Mouse (Mus musculus): ENCODE measurements at regions not wholly inside any gene's neighbourhood (a gene's known extent, or its start where the extent isn't known, plus 50 kb on each side); places are given as distances from the start of the nearest gene placed in this dataset.
A peak's percentile ranks its signal among the peaks of the same experiment; 100 is the strongest.

- no peaks in the 10 kb centered on the region for H3K27me3 ChIP-seq (ENCODE audit: control insufficient read depth, insufficient read depth, low read length)
- ATAC-seq (ENCODE audit: low FRiP score, low read depth) (no peak), DNase-seq (ENCODE audit: low spot score) (no peak)
- H3K4me3 ChIP-seq (replicated peaks; ENCODE audit: low read length) = no peak overlapping the region
- no peaks in the 10 kb centered on the region for H3K36me3 ChIP-seq (ENCODE audit: control insufficient read depth, insufficient read depth, low read length)
- H3K27ac ChIP-seq (replicated peaks; ENCODE audit: low read depth, low read length) = no peak overlapping the region
- no peak for TF ChIP-seq POLR2A (IDR thresholded peaks at IDR 0.05; ENCODE audit: borderline replicate concordance, extremely low read depth, insufficient read depth, insufficient read length)
- H3K9me3 ChIP-seq (ENCODE audit: control insufficient read depth, low read length) = no peaks in the 10 kb centered on the region
- no peak overlapping the region for H3K9ac ChIP-seq (ENCODE audit: low read depth, low read length, severe bottlenecking)
- H3K4me1 ChIP-seq (ENCODE audit: control insufficient read depth, insufficient read depth, low read length) = no peaks in the 10 kb centered on the region
- WGBS = 83% methylated on average over 19 of the region's 19 CpGs
- H3K4me2 ChIP-seq (replicated peaks; ENCODE audit: low read depth, low read length, severe bottlenecking) = no peak overlapping the region
Measured at GRCm38 (mm10) chr7:133223948-133224652, 99.9 kb upstream of the Ctbp2 start.

- H3K9ac ChIP-seq (ENCODE audit: low read depth, low read length, severe bottlenecking) = no peak overlapping the region
- TF ChIP-seq POLR2A (IDR thresholded peaks at IDR 0.05; ENCODE audit: borderline replicate concordance, extremely low read depth, insufficient read depth, insufficient read length) = no peak
- WGBS = 67% methylated on average over 4 of the region's 4 CpGs
- H3K4me2 ChIP-seq (replicated peaks; ENCODE audit: low read depth, low read length, severe bottlenecking) = no peak overlapping the region
- ATAC-seq (ENCODE audit: low FRiP score, low read depth) (no peak), DNase-seq (ENCODE audit: low spot score) (no peak)
- no peaks in the 10 kb centered on the region for H3K9me3 ChIP-seq (ENCODE audit: control insufficient read depth, low read length)
- H3K27ac ChIP-seq (replicated peaks; ENCODE audit: low read depth, low read length) = no peak overlapping the region
- H3K27me3 ChIP-seq (ENCODE audit: control insufficient read depth, insufficient read depth, low read length) = no peaks in the 10 kb centered on the region
- no peak overlapping the region for H3K4me3 ChIP-seq (replicated peaks; ENCODE audit: low read length)
- no peaks in the 10 kb centered on the region for H3K4me1 ChIP-seq (ENCODE audit: control insufficient read depth, insufficient read depth, low read length)
- H3K36me3 ChIP-seq (ENCODE audit: control insufficient read depth, insufficient read depth, low read length) = no peaks in the 10 kb centered on the region
Measured at GRCm38 (mm10) chr7:133212328-133212727, 88.2 kb upstream of the Ctbp2 start.

GRCm38 (mm10) chr7:133205704-133206103 lies 81.5 kb upstream of the Ctbp2 start:
- Histone ChIP-seq H3K27me3 (ENCODE audit: control insufficient read depth, insufficient read depth, low read length) (peaks cover 11% of the 10 kb centered on the region), H3K9ac (ENCODE audit: low read depth, low read length, severe bottlenecking) (no peak overlapping the region), H3K9me3 (ENCODE audit: control insufficient read depth, low read length) (no peaks in the 10 kb centered on the region), H3K4me3 (replicated peaks; ENCODE audit: low read length) (no peak overlapping the region), H3K36me3 (ENCODE audit: control insufficient read depth, insufficient read depth, low read length) (no peaks in the 10 kb centered on the region), H3K27ac (replicated peaks; ENCODE audit: low read depth, low read length) (no peak overlapping the region), H3K4me2 (replicated peaks; ENCODE audit: low read depth, low read length, severe bottlenecking) (no peak overlapping the region), H3K4me1 (ENCODE audit: control insufficient read depth, insufficient read depth, low read length) (peaks cover 6% of the 10 kb centered on the region; the same call in 1 of the 2 replicates)
- 14% methylated on average over 7 of the region's 7 CpGs for WGBS
- peak; percentile 7 for DNase-seq (ENCODE audit: low spot score)
- ATAC-seq (ENCODE audit: low FRiP score, low read depth) = no peak
- no peak for TF ChIP-seq POLR2A (IDR thresholded peaks at IDR 0.05; ENCODE audit: borderline replicate concordance, extremely low read depth, insufficient read depth, insufficient read length)

GRCm38 (mm10) chr7:133204485-133204884 lies 80.3 kb upstream of the Ctbp2 start:
- Histone ChIP-seq H3K27me3 (ENCODE audit: control insufficient read depth, insufficient read depth, low read length) (peaks cover 15% of the 10 kb centered on the region), H3K36me3 (ENCODE audit: control insufficient read depth, insufficient read depth, low read length) (no peaks in the 10 kb centered on the region), H3K4me1 (ENCODE audit: control insufficient read depth, insufficient read depth, low read length) (peaks cover 6% of the 10 kb centered on the region), H3K9me3 (ENCODE audit: control insufficient read depth, low read length) (no peaks in the 10 kb centered on the region), H3K27ac (replicated peaks; ENCODE audit: low read depth, low read length) (no peak overlapping the region), H3K4me3 (replicated peaks; ENCODE audit: low read length) (no peak overlapping the region), H3K4me2 (replicated peaks; ENCODE audit: low read depth, low read length, severe bottlenecking) (no peak overlapping the region), H3K9ac (ENCODE audit: low read depth, low read length, severe bottlenecking) (no peak overlapping the region)
- WGBS = 55% methylated on average over 1 of the region's 1 CpGs
- DNase-seq (ENCODE audit: low spot score) (peak; percentile 5), ATAC-seq (ENCODE audit: low FRiP score, low read depth) (no peak)
- no peak for TF ChIP-seq POLR2A (IDR thresholded peaks at IDR 0.05; ENCODE audit: borderline replicate concordance, extremely low read depth, insufficient read depth, insufficient read length)

GRCm38 (mm10) chr7:133203933-133204332 lies 79.8 kb upstream of the Ctbp2 start:
- WGBS = 61% methylated on average over 7 of the region's 7 CpGs

More at GRCm38 (mm10) chr7:133203933-133204332, 79.8 kb upstream of the Ctbp2 start:
- Histone ChIP-seq H3K27ac (replicated peaks; ENCODE audit: low read depth, low read length) (no peak overlapping the region), H3K9me3 (ENCODE audit: control insufficient read depth, low read length) (no peaks in the 10 kb centered on the region), H3K9ac (ENCODE audit: low read depth, low read length, severe bottlenecking) (no peak overlapping the region), H3K27me3 (ENCODE audit: control insufficient read depth, insufficient read depth, low read length) (peaks cover 17% of the 10 kb centered on the region), H3K4me2 (replicated peaks; ENCODE audit: low read depth, low read length, severe bottlenecking) (no peak overlapping the region), H3K4me1 (ENCODE audit: control insufficient read depth, insufficient read depth, low read length) (peaks cover 6% of the 10 kb centered on the region), H3K36me3 (ENCODE audit: control insufficient read depth, insufficient read depth, low read length) (no peaks in the 10 kb centered on the region), H3K4me3 (replicated peaks; ENCODE audit: low read length) (no peak overlapping the region)
- no peak for DNase-seq (ENCODE audit: low spot score)
- ATAC-seq (ENCODE audit: low FRiP score, low read depth) = no peak
- no peak for TF ChIP-seq POLR2A (IDR thresholded peaks at IDR 0.05; ENCODE audit: borderline replicate concordance, extremely low read depth, insufficient read depth, insufficient read length)
